Mouse (Mus musculus): ENCODE data around the gene Rasal2. TPM values are rescaled to one million over a fixed set of nuclear protein-coding genes. Genes with fewer than 3 reads are reported as not detected.

Gene Rasal2
- total RNA-seq, 1 experiment = 8.1 TPM

- no peak overlapping the region for H3K4me3 ChIP-seq (ENCODE audit: insufficient read depth in 1 of 2, low read depth in 1 of 2, low read length in 2 of 2, poor library complexity in 1 of 2, severe bottlenecking in 1 of 2)
- in situ Hi-C loops (cut with MboI; ENCODE audit: low sequenced_read_pairs in 2 of 2, unreplicated experiment in 2 of 2) = no loop called here
Measured at GRCm38 (mm10) chr1:157323091-157323490, 89.3 kb downstream of the Rasal2 start.

GRCm38 (mm10) chr1:157318896-157319295 is 93.5 kb downstream of the Rasal2 start:
- DNase-seq (ENCODE audit: low read depth, low spot score) = no peak
- TF ChIP-seq ZNF384 (IDR thresholded peaks at IDR 0.05; ENCODE audit: low read depth, low read length) (no peak), ZC3H11A (IDR thresholded peaks at IDR 0.05; ENCODE audit: borderline replicate concordance, low read depth, low read length) (no peak), MAFK (IDR thresholded peaks at IDR 0.05; ENCODE audit: insufficient read depth, low read depth, low read length) (no peak), HCFC1 (IDR thresholded peaks at IDR 0.05; ENCODE audit: borderline replicate concordance, insufficient read depth, low read length) (no peak), CHD2 (IDR thresholded peaks at IDR 0.05; ENCODE audit: low read depth, low read length) (no peak)
- Histone ChIP-seq H3K4me3 (ENCODE audit: insufficient read depth in 1 of 2, low read depth in 1 of 2, low read length in 2 of 2, poor library complexity in 1 of 2, severe bottlenecking in 1 of 2) (no peak overlapping the region), H3K36me3 (ENCODE audit: control insufficient read depth, insufficient read depth, low read length, poor library complexity, severe bottlenecking) (no peaks in the 10 kb centered on the region), H3K9ac (ENCODE audit: insufficient read depth, low read depth, low read length, poor library complexity, severe bottlenecking) (no peak overlapping the region), H3K9me3 (ENCODE audit: control insufficient read depth, insufficient read depth, low read depth, low read length) (no peaks in the 10 kb centered on the region), H3K27ac (ENCODE audit: insufficient read depth, low read depth, low read length, poor library complexity, severe bottlenecking) (no peak overlapping the region), H3K4me1 (ENCODE audit: control insufficient read depth in 2 of 2, insufficient read depth in 2 of 2, low read length in 2 of 2, poor library complexity in 1 of 2) (no peaks in the 10 kb centered on the region)
- in situ Hi-C loops (cut with MboI; ENCODE audit: low sequenced_read_pairs in 2 of 2, unreplicated experiment in 2 of 2) = no loop called here

More at GRCm38 (mm10) chr1:157323091-157323490, 89.3 kb downstream of the Rasal2 start:
- no peak overlapping the region for H3K9ac ChIP-seq (ENCODE audit: insufficient read depth, low read depth, low read length, poor library complexity, severe bottlenecking)
- no peaks in the 10 kb centered on the region for H3K36me3 ChIP-seq (ENCODE audit: control insufficient read depth, insufficient read depth, low read length, poor library complexity, severe bottlenecking)
- H3K4me1 ChIP-seq (ENCODE audit: control insufficient read depth in 2 of 2, insufficient read depth in 2 of 2, low read length in 2 of 2, poor library complexity in 1 of 2) = no peaks in the 10 kb centered on the region
- no peak for DNase-seq (ENCODE audit: low read depth, low spot score)
- TF ChIP-seq ZNF384 (IDR thresholded peaks at IDR 0.05; ENCODE audit: low read depth, low read length) (no peak), MAFK (IDR thresholded peaks at IDR 0.05; ENCODE audit: insufficient read depth, low read depth, low read length) (no peak), CHD2 (IDR thresholded peaks at IDR 0.05; ENCODE audit: low read depth, low read length) (no peak), HCFC1 (IDR thresholded peaks at IDR 0.05; ENCODE audit: borderline replicate concordance, insufficient read depth, low read length) (no peak), ZC3H11A (IDR thresholded peaks at IDR 0.05; ENCODE audit: borderline replicate concordance, low read depth, low read length) (no peak)
- no peaks in the 10 kb centered on the region for H3K9me3 ChIP-seq (ENCODE audit: control insufficient read depth, insufficient read depth, low read depth, low read length)
- no peak overlapping the region for H3K27ac ChIP-seq (ENCODE audit: insufficient read depth, low read depth, low read length, poor library complexity, severe bottlenecking)

GRCm38 (mm10) chr1:157301266-157301665 is 111.1 kb downstream of the Rasal2 start:
- Histone ChIP-seq H3K27ac (ENCODE audit: insufficient read depth, low read depth, low read length, poor library complexity, severe bottlenecking) (no peak overlapping the region), H3K9me3 (ENCODE audit: control insufficient read depth, insufficient read depth, low read depth, low read length) (no peaks in the 10 kb centered on the region), H3K36me3 (ENCODE audit: control insufficient read depth, insufficient read depth, low read length, poor library complexity, severe bottlenecking) (no peaks in the 10 kb centered on the region), H3K9ac (ENCODE audit: insufficient read depth, low read depth, low read length, poor library complexity, severe bottlenecking) (no peak overlapping the region), H3K4me3 (ENCODE audit: insufficient read depth in 1 of 2, low read depth in 1 of 2, low read length in 2 of 2, poor library complexity in 1 of 2, severe bottlenecking in 1 of 2) (no peak overlapping the region), H3K4me1 (ENCODE audit: control insufficient read depth in 2 of 2, insufficient read depth in 2 of 2, low read length in 2 of 2, poor library complexity in 1 of 2) (no peaks in the 10 kb centered on the region)
- DNase-seq (ENCODE audit: low read depth, low spot score) = no peak
- TF ChIP-seq ZNF384 (IDR thresholded peaks at IDR 0.05; ENCODE audit: low read depth, low read length) (no peak), MAFK (IDR thresholded peaks at IDR 0.05; ENCODE audit: insufficient read depth, low read depth, low read length) (no peak), CHD2 (IDR thresholded peaks at IDR 0.05; ENCODE audit: low read depth, low read length) (no peak), HCFC1 (IDR thresholded peaks at IDR 0.05; ENCODE audit: borderline replicate concordance, insufficient read depth, low read length) (no peak), ZC3H11A (IDR thresholded peaks at IDR 0.05; ENCODE audit: borderline replicate concordance, low read depth, low read length) (no peak)
- in situ Hi-C loops (cut with MboI; ENCODE audit: low sequenced_read_pairs in 2 of 2, unreplicated experiment in 2 of 2) = no loop called here

GRCm38 (mm10) chr1:157299559-157299958 is 112.8 kb downstream of the Rasal2 start:
- Histone ChIP-seq H3K9ac (ENCODE audit: insufficient read depth, low read depth, low read length, poor library complexity, severe bottlenecking) (no peak overlapping the region), H3K4me1 (ENCODE audit: control insufficient read depth in 2 of 2, insufficient read depth in 2 of 2, low read length in 2 of 2, poor library complexity in 1 of 2) (no peaks in the 10 kb centered on the region), H3K4me3 (ENCODE audit: insufficient read depth in 1 of 2, low read depth in 1 of 2, low read length in 2 of 2, poor library complexity in 1 of 2, severe bottlenecking in 1 of 2) (no peak overlapping the region), H3K9me3 (ENCODE audit: control insufficient read depth, insufficient read depth, low read depth, low read length) (no peaks in the 10 kb centered on the region), H3K36me3 (ENCODE audit: control insufficient read depth, insufficient read depth, low read length, poor library complexity, severe bottlenecking) (no peaks in the 10 kb centered on the region), H3K27ac (ENCODE audit: insufficient read depth, low read depth, low read length, poor library complexity, severe bottlenecking) (no peak overlapping the region)
- TF ChIP-seq CHD2 (IDR thresholded peaks at IDR 0.05; ENCODE audit: low read depth, low read length) = no peak
- no peak for TF ChIP-seq ZC3H11A (IDR thresholded peaks at IDR 0.05; ENCODE audit: borderline replicate concordance, low read depth, low read length)
- TF ChIP-seq ZNF384 (IDR thresholded peaks at IDR 0.05; ENCODE audit: low read depth, low read length) = no peak
- no peak for TF ChIP-seq HCFC1 (IDR thresholded peaks at IDR 0.05; ENCODE audit: borderline replicate concordance, insufficient read depth, low read length)
- no peak for TF ChIP-seq MAFK (IDR thresholded peaks at IDR 0.05; ENCODE audit: insufficient read depth, low read depth, low read length)
- in situ Hi-C loops (cut with MboI; ENCODE audit: low sequenced_read_pairs in 2 of 2, unreplicated experiment in 2 of 2) = no loop called here
- no peak for DNase-seq (ENCODE audit: low read depth, low spot score)

GRCm38 (mm10) chr1:157298990-157299389 is 113.4 kb downstream of the Rasal2 start:
- no peak overlapping the region for H3K9ac ChIP-seq (ENCODE audit: insufficient read depth, low read depth, low read length, poor library complexity, severe bottlenecking)
- H3K36me3 ChIP-seq (ENCODE audit: control insufficient read depth, insufficient read depth, low read length, poor library complexity, severe bottlenecking) = no peaks in the 10 kb centered on the region
- H3K4me1 ChIP-seq (ENCODE audit: control insufficient read depth in 2 of 2, insufficient read depth in 2 of 2, low read length in 2 of 2, poor library complexity in 1 of 2) = no peaks in the 10 kb centered on the region
- no peaks in the 10 kb centered on the region for H3K9me3 ChIP-seq (ENCODE audit: control insufficient read depth, insufficient read depth, low read depth, low read length)
- in situ Hi-C loops (cut with MboI; ENCODE audit: low sequenced_read_pairs in 2 of 2, unreplicated experiment in 2 of 2) = no loop called here
- TF ChIP-seq CHD2 (IDR thresholded peaks at IDR 0.05; ENCODE audit: low read depth, low read length) (no peak), HCFC1 (IDR thresholded peaks at IDR 0.05; ENCODE audit: borderline replicate concordance, insufficient read depth, low read length) (no peak), MAFK (IDR thresholded peaks at IDR 0.05; ENCODE audit: insufficient read depth, low read depth, low read length) (no peak), ZNF384 (IDR thresholded peaks at IDR 0.05; ENCODE audit: low read depth, low read length) (no peak), ZC3H11A (IDR thresholded peaks at IDR 0.05; ENCODE audit: borderline replicate concordance, low read depth, low read length) (no peak)
- H3K27ac ChIP-seq (ENCODE audit: insufficient read depth, low read depth, low read length, poor library complexity, severe bottlenecking) = no peak overlapping the region
- H3K4me3 ChIP-seq (ENCODE audit: insufficient read depth in 1 of 2, low read depth in 1 of 2, low read length in 2 of 2, poor library complexity in 1 of 2, severe bottlenecking in 1 of 2) = no peak overlapping the region
- no peak for DNase-seq (ENCODE audit: low read depth, low spot score)
